Mouse (Mus musculus) midbrain, postnatal 0 days (tissue): ENCODE results near the gene Krtap4-2. TPM values are rescaled to one million over a fixed set of nuclear protein-coding genes. Genes with fewer than 3 reads are reported as not detected.
"Not testable (repeated sequence)": the region's sequence is repeated elsewhere in the genome, so short reads cannot be mapped to it uniquely, and the experiment has no call there.

Source experiments
- ATAC-seq: fragments of 200-750 bp; cut with Nextera tagmentation; 2 replicates; pipeline ENCODE4 v1.8.0; 2017; ENCODE audit warnings: moderate number of reproducible peaks, mild to moderate bottlenecking, moderate TSS enrichment, moderate library complexity; ENCODE audit not compliant: low FRiP score
- DNase-seq: peaks from one replicate; pipeline ENCODE4 v3.0.0-alpha.2; 2015; ENCODE audit warnings: low spot score
- H3K27ac ChIP-seq: fragments of 300-500 bp; sonication (generic); 2 replicates; pipeline ENCODE4 v1.5.1; 2014; ENCODE audit warnings: low read depth, mild to moderate bottlenecking, low read length, mixed read lengths
- H3K27me3 ChIP-seq: fragments of 300-500 bp; sonication (generic); 2 replicates; pipeline ENCODE4 v1.6.1; 2014; ENCODE audit warnings: low read length, control low read depth, mixed read lengths; ENCODE audit not compliant: insufficient read depth
- H3K36me3 ChIP-seq: fragments of 300-500 bp; sonication (generic); 2 replicates; pipeline ENCODE4 v1.6.1; 2014; ENCODE audit warnings: low read length, control low read depth, mixed read lengths; ENCODE audit not compliant: insufficient read depth
- H3K4me1 ChIP-seq: fragments of 300-500 bp; sonication (generic); 2 replicates; pipeline ENCODE4 v1.6.1; 2014; ENCODE audit warnings: mild to moderate bottlenecking, control low read depth, antibody characterized with exemption, low read length, mixed read lengths; ENCODE audit not compliant: insufficient read depth
- H3K4me2 ChIP-seq: fragments of 300-500 bp; sonication (generic); 2 replicates; pipeline ENCODE4 v1.6.1; 2014; ENCODE audit warnings: low read depth, mild to moderate bottlenecking, low read length, mixed read lengths; ENCODE audit not compliant: poor library complexity, severe bottlenecking
- H3K4me3 ChIP-seq: fragments of 300-500 bp; sonication (generic); 2 replicates; pipeline ENCODE4 v1.5.1; 2014; ENCODE audit warnings: low read depth, mild to moderate bottlenecking, low read length, moderate library complexity
- H3K9ac ChIP-seq: fragments of 300-500 bp; sonication (generic); replicated peaks from 2 replicates; pipeline ENCODE4 v1.6.1; 2014; ENCODE audit warnings: mild to moderate bottlenecking, low read length, moderate library complexity, mixed read lengths; ENCODE audit not compliant: poor library complexity, severe bottlenecking
- H3K9me3 ChIP-seq: fragments of 300-500 bp; sonication (generic); 2 replicates; pipeline ENCODE4 v1.6.1; 2016; ENCODE audit warnings: low read length, control low read depth
- CTCF ChIP-seq: IDR thresholded peaks from 2 replicates; pipeline ENCODE4 v1.5.1; 2016; ENCODE audit warnings: antibody characterized with exemption, mild to moderate bottlenecking
- WGBS: fragments of 180-500 bp; shearing (Covaris S2); extraction: QIAGEN DNeasy Blood & Tissue Kit; methylation state at CpG from one replicate; pipeline ENCODE4 v1.1.7; 2014; 5-methylcytosine and 5-hydroxymethylcytosine counted together
- polyA plus RNA-seq: library from polyadenylated mRNA; unstranded; fragments of >200 nt; fragmentation: Nextera tagmentation; extraction: Ambion mirVana; gene quantifications from 2 replicates; pipeline ENCODE4 v1.2.1, GENCODE M21; 2015
- total RNA-seq: library from RNA; depleted of rRNA; stranded (reverse); fragments of >200 nt; gene quantifications from 2 replicates; pipeline ENCODE4 v1.2.3, GENCODE M21; 2014

The Krtap4-2 gene
- total and polyA plus RNA-seq, 2 experiments from 2014 or later: not detected

GRCm38 (mm10) chr11:99637086-99637485 lies 2.2 kb upstream of the Krtap4-2 start:
- DNase-seq: no peak

GRCm38 (mm10) chr11:99633293-99633692 lies 1.6 kb downstream of the Krtap4-2 start:
- no peaks in the 10 kb centered on the region for H3K4me1 ChIP-seq
- no peaks in the 10 kb centered on the region for H3K27me3 ChIP-seq
- H3K36me3 ChIP-seq: no peaks in the 10 kb centered on the region
- TF ChIP-seq CTCF: no peak
- H3K27ac ChIP-seq: no peak overlapping the region
- no peaks in the 10 kb centered on the region for H3K9me3 ChIP-seq
- ATAC-seq (no peak), DNase-seq (no peak)
- no peak overlapping the region for H3K9ac ChIP-seq
- WGBS: 72% methylated on average over 2 of the region's 2 CpGs
- H3K4me2 ChIP-seq: no peak overlapping the region
- H3K4me3 ChIP-seq: no peak overlapping the region

More at GRCm38 (mm10) chr11:99637086-99637485, 2.2 kb upstream of the Krtap4-2 start:
- WGBS: 54% methylated on average over 1 of the region's 1 CpGs
- ATAC-seq: no peak
- no peak overlapping the region for H3K9ac ChIP-seq
- H3K9me3 ChIP-seq: no peaks in the 10 kb centered on the region
- no peaks in the 10 kb centered on the region for H3K36me3 ChIP-seq
- no peaks in the 10 kb centered on the region for H3K4me1 ChIP-seq
- no peak overlapping the region for H3K4me2 ChIP-seq
- TF ChIP-seq CTCF: no peak
- H3K4me3 ChIP-seq: no peak overlapping the region
- no peak overlapping the region for H3K27ac ChIP-seq
- H3K27me3 ChIP-seq: no peaks in the 10 kb centered on the region

GRCm38 (mm10) chr11:99630890-99631289 lies 4.0 kb downstream of the Krtap4-2 start:
- Histone ChIP-seq H3K9ac (no peak overlapping the region), H3K36me3 (no peaks in the 10 kb centered on the region), H3K4me2 (no peak overlapping the region), H3K4me1 (no peaks in the 10 kb centered on the region), H3K27ac (no peak overlapping the region), H3K9me3 (no peaks in the 10 kb centered on the region), H3K27me3 (no peaks in the 10 kb centered on the region), H3K4me3 (no peak overlapping the region)
- no peak for TF ChIP-seq CTCF
- DNase-seq (no peak), ATAC-seq (no peak)
- WGBS: 72% methylated on average over 3 of the region's 3 CpGs

GRCm38 (mm10) chr11:99628138-99628537 lies 6.7 kb downstream of the Krtap4-2 start, which contains the start of gene Krtap4-1:
Gene Krtap4-1, minus strand, starts transcription at chr11:99628238.
- ATAC-seq (no peak), DNase-seq (no peak)
- 84% methylated on average over 4 of the region's 4 CpGs for WGBS

GRCm38 (mm10) chr11:99620335-99620734 lies 14.5 kb downstream of the Krtap4-2 start, which contains the start of gene Gm11562:
Gene Gm11562, minus strand, starts transcription at chr11:99620435.
- no peak within 1 kb of the TSS for H3K9ac ChIP-seq
- 91% methylated on average over 2 of the region's 2 CpGs for WGBS

More at GRCm38 (mm10) chr11:99628138-99628537, 6.7 kb downstream of the Krtap4-2 start, which contains the start of gene Krtap4-1:
- no peak for TF ChIP-seq CTCF
- H3K4me1 ChIP-seq: no peaks in the 10 kb centered on the region
- no peaks in the 10 kb centered on the region for H3K27me3 ChIP-seq
- no peak within 1 kb of the TSS for H3K9ac ChIP-seq
- H3K36me3 ChIP-seq: no peaks in the 10 kb centered on the region
- no peak within 1 kb of the TSS for H3K4me3 ChIP-seq
- no peaks in the 10 kb centered on the region for H3K9me3 ChIP-seq
- no peak within 1 kb of the TSS for H3K4me2 ChIP-seq
- no peak within 1 kb of the TSS for H3K27ac ChIP-seq

GRCm38 (mm10) chr11:99614796-99615363 lies 20.0 kb downstream of the Krtap4-2 start, which contains the start of gene Krtap2-4:
Gene Krtap2-4, minus strand, starts transcription at chr11:99614846.
- H3K4me1 ChIP-seq: no peaks in the 10 kb centered on the region
- no peak within 1 kb of the TSS for H3K4me3 ChIP-seq
- H3K9me3 ChIP-seq: no peaks in the 10 kb centered on the region
- H3K27ac ChIP-seq: no peak within 1 kb of the TSS
- no peaks in the 10 kb centered on the region for H3K27me3 ChIP-seq
- H3K36me3 ChIP-seq: no peaks in the 10 kb centered on the region
- no peak for TF ChIP-seq CTCF
- ATAC-seq (no peak), DNase-seq (no peak)
- WGBS: 71% methylated on average over 3 of the region's 3 CpGs
- H3K4me2 ChIP-seq: no peak within 1 kb of the TSS
- H3K9ac ChIP-seq: no peak within 1 kb of the TSS

More at GRCm38 (mm10) chr11:99620335-99620734, 14.5 kb downstream of the Krtap4-2 start, which contains the start of gene Gm11562:
- no peaks in the 10 kb centered on the region for H3K9me3 ChIP-seq
- TF ChIP-seq CTCF: no peak
- H3K4me2 ChIP-seq: no peak within 1 kb of the TSS
- DNase-seq (no peak), ATAC-seq (no peak)
- H3K27me3 ChIP-seq: no peaks in the 10 kb centered on the region
- no peak within 1 kb of the TSS for H3K4me3 ChIP-seq
- no peak within 1 kb of the TSS for H3K27ac ChIP-seq
- H3K4me1 ChIP-seq: no peaks in the 10 kb centered on the region
- H3K36me3 ChIP-seq: no peaks in the 10 kb centered on the region

GRCm38 (mm10) chr11:99610089-99610488 lies 24.8 kb downstream of the Krtap4-2 start, which contains the start of gene Gm11937:
Gene Gm11937, minus strand, starts transcription at chr11:99610189.
- DNase-seq, H3K4me2 ChIP-seq, H3K4me3 ChIP-seq, H3K9ac ChIP-seq, ATAC-seq, H3K4me1 ChIP-seq, H3K36me3 ChIP-seq, H3K27ac ChIP-seq, H3K27me3 ChIP-seq, H3K9me3 ChIP-seq: not testable (repeated sequence)
- WGBS: 60% methylated on average over 1 of the region's 2 CpGs
